ENCODE assay signal across 8 mouse cellular contexts in genomic region chr15:99651984-99652872, GRCm38 (mm10). TPM values are rescaled to one million over a fixed set of nuclear protein-coding genes. Genes with fewer than 3 reads are reported as not detected.
DNase-seq lines count a peak whose midpoint lies in the region; ATAC-seq lines count a peak whose summit lies in the region.

No protein-coding gene starts in this region.

- 61% methylated on average over 10 of the region's 10 CpGs for WGBS in lung, embryonic 15.5 days
- 67% methylated on average over 10 of the region's 10 CpGs for WGBS in limb, embryonic 15.5 days
- WGBS in neural tube, embryonic 15.5 days: 77% methylated on average over 10 of the region's 10 CpGs

- intact Hi-C loops in gastrocnemius, postnatal 36 days (cut with DNase I): no loop called here

- H3K27ac ChIP-seq in lung, embryonic 15.5 days: no peak overlapping the region
- H3K27ac ChIP-seq in limb, embryonic 15.5 days: no peak overlapping the region
- H3K27ac ChIP-seq in neural tube, embryonic 15.5 days (replicated peaks): 0 out of 2 replicates have a peak overlapping the region, but pooled peaks have one; percentile 9

- peaks cover 35% of the 10 kb centered on the region for H3K27me3 ChIP-seq in lung, embryonic 15.5 days
- peaks cover 46% of the 10 kb centered on the region for H3K27me3 ChIP-seq in limb, embryonic 15.5 days
- no peaks in the 10 kb centered on the region; the same call in 1 of the 2 replicates for H3K27me3 ChIP-seq in neural tube, embryonic 15.5 days (replicated peaks)

- no peak for DNase-seq in lung, postnatal 14 days
- DNase-seq in spleen, postnatal 14 days (ENCODE audit: low spot score in 2 of 2): no peak
- no peak for DNase-seq in gastrocnemius, postnatal 36 days
- no peak for DNase-seq in cerebellum, adult 11 months

- H3K9ac ChIP-seq in lung, embryonic 15.5 days: no peak overlapping the region
- H3K9ac ChIP-seq in limb, embryonic 15.5 days: no peak overlapping the region
- 0 out of 2 replicates have a peak overlapping the region, but pooled peaks have one; percentile 23 for H3K9ac ChIP-seq in neural tube, embryonic 15.5 days (replicated peaks)

- H3K9me3 ChIP-seq in lung, embryonic 15.5 days: no peaks in the 10 kb centered on the region
- H3K9me3 ChIP-seq in limb, embryonic 15.5 days: no peaks in the 10 kb centered on the region
- no peaks in the 10 kb centered on the region for H3K9me3 ChIP-seq in neural tube, embryonic 15.5 days (replicated peaks)

- H3K4me2 ChIP-seq in lung, embryonic 15.5 days: peak overlapping the region; percentile 77
- H3K4me2 ChIP-seq in limb, embryonic 15.5 days: peak overlapping the region; percentile 83
- H3K4me2 ChIP-seq in neural tube, embryonic 15.5 days: peak overlapping the region; percentile 94

- H3K4me1 ChIP-seq in lung, embryonic 15.5 days: peaks cover 38% of the 10 kb centered on the region
- peaks cover 39% of the 10 kb centered on the region for H3K4me1 ChIP-seq in limb, embryonic 15.5 days
- peaks cover 65% of the 10 kb centered on the region for H3K4me1 ChIP-seq in neural tube, embryonic 15.5 days

- H3K36me3 ChIP-seq in lung, embryonic 15.5 days: no peaks in the 10 kb centered on the region
- H3K36me3 ChIP-seq in limb, embryonic 15.5 days: no peaks in the 10 kb centered on the region
- no peaks in the 10 kb centered on the region for H3K36me3 ChIP-seq in neural tube, embryonic 15.5 days

- H3K4me3 ChIP-seq in lung, embryonic 15.5 days: peak overlapping the region; percentile 82
- peak overlapping the region; percentile 90 for H3K4me3 ChIP-seq in limb, embryonic 15.5 days
- peak overlapping the region; percentile 94 for H3K4me3 ChIP-seq in neural tube, embryonic 15.5 days (replicated peaks)

- ATAC-seq in lung, embryonic 15.5 days (ENCODE audit: borderline replicate concordance, extremely low read depth, low FRiP score, low TSS enrichment): no peak
- ATAC-seq in erythroid progenitor cell, adult 5-6 weeks (replicated peaks; ENCODE audit: low FRiP score, poor library complexity, severe bottlenecking): peak; percentile 54
- no peak for ATAC-seq in limb, embryonic 15.5 days (ENCODE audit: insufficient number of reproducible peaks, low FRiP score, low TSS enrichment, low read depth)
- no peak for ATAC-seq in neural tube, embryonic 15.5 days (ENCODE audit: low FRiP score)

RNA-seq across cellular contexts. Expression of gene Racgap1, which starts 0.8 kb away (rescaled TPM):
- polyA plus RNA-seq in lung, embryonic 15.5 days (2015; fragmentation: Nextera tagmentation; extraction: Ambion mirVana): 174 and 186 TPM in 2 replicates
- total RNA-seq in erythroid progenitor cell, adult 5-6 weeks (2015; ENCODE audit: low replicate concordance): 248 and 272 TPM in 2 replicates
- total RNA-seq in erythroid progenitor cell, adult 5-6 weeks (2017; ENCODE audit: low replicate concordance): 292 and 327 TPM in 2 replicates
- polyA plus RNA-seq in limb, embryonic 15.5 days (2015; fragmentation: Nextera tagmentation; extraction: Ambion mirVana): 105 and 106 TPM in 2 replicates
- 59.4 and 84.9 TPM in 2 replicates for polyA plus RNA-seq in neural tube, embryonic 15.5 days (2015; fragmentation: Nextera tagmentation; extraction: Ambion mirVana)
- 1 to 10 TPM; 1.9 to 2.4 TPM for total RNA-seq in gastrocnemius, postnatal 36 days (2021)

RNA-seq across cellular contexts. Expression of gene Asic1, which starts 17.9 kb away (rescaled TPM):
- polyA plus RNA-seq in lung, embryonic 15.5 days (2015; fragmentation: Nextera tagmentation; extraction: Ambion mirVana): 1.4 and 1.8 TPM in 2 replicates
- total RNA-seq in erythroid progenitor cell, adult 5-6 weeks (2015; ENCODE audit: low replicate concordance): not detected in 2 replicates
- not detected in 2 replicates for total RNA-seq in erythroid progenitor cell, adult 5-6 weeks (2017; ENCODE audit: low replicate concordance)
- 1.2 and 2.2 TPM in 2 replicates for polyA plus RNA-seq in limb, embryonic 15.5 days (2015; fragmentation: Nextera tagmentation; extraction: Ambion mirVana)
- polyA plus RNA-seq in neural tube, embryonic 15.5 days (2015; fragmentation: Nextera tagmentation; extraction: Ambion mirVana): 59.3 and 68.9 TPM in 2 replicates
- total RNA-seq in gastrocnemius, postnatal 36 days (2021): under 1 TPM; 0.10 TPM

RNA-seq across cellular contexts. Expression of gene Smarcd1, which starts 49.7 kb away (rescaled TPM):
- polyA plus RNA-seq in lung, embryonic 15.5 days (2015; fragmentation: Nextera tagmentation; extraction: Ambion mirVana): 41.1 and 50.7 TPM in 2 replicates
- 15.5 and 18.0 TPM in 2 replicates for total RNA-seq in erythroid progenitor cell, adult 5-6 weeks (2015; ENCODE audit: low replicate concordance)
- 5.3 and 9.7 TPM in 2 replicates for total RNA-seq in erythroid progenitor cell, adult 5-6 weeks (2017; ENCODE audit: low replicate concordance)
- polyA plus RNA-seq in limb, embryonic 15.5 days (2015; fragmentation: Nextera tagmentation; extraction: Ambion mirVana): 25.0 and 29.9 TPM in 2 replicates
- polyA plus RNA-seq in neural tube, embryonic 15.5 days (2015; fragmentation: Nextera tagmentation; extraction: Ambion mirVana): 80.2 and 91.5 TPM in 2 replicates
- total RNA-seq in gastrocnemius, postnatal 36 days (2021): 1 to 10 TPM; 5.5 to 6.1 TPM

RNA-seq across cellular contexts. Expression of gene Aqp6, which starts 51.0 kb away (rescaled TPM):
- not detected in 2 replicates for polyA plus RNA-seq in lung, embryonic 15.5 days (2015; fragmentation: Nextera tagmentation; extraction: Ambion mirVana)
- total RNA-seq in erythroid progenitor cell, adult 5-6 weeks (2015; ENCODE audit: low replicate concordance): not detected in 2 replicates
- total RNA-seq in erythroid progenitor cell, adult 5-6 weeks (2017; ENCODE audit: low replicate concordance): not detected in 2 replicates
- not detected in 2 replicates for polyA plus RNA-seq in limb, embryonic 15.5 days (2015; fragmentation: Nextera tagmentation; extraction: Ambion mirVana)
- 0.64 and 0.72 TPM in 2 replicates for polyA plus RNA-seq in neural tube, embryonic 15.5 days (2015; fragmentation: Nextera tagmentation; extraction: Ambion mirVana)
- total RNA-seq in gastrocnemius, postnatal 36 days (2021): not detected

RNA-seq across cellular contexts. Expression of gene Gm17349, which starts 53.1 kb away (rescaled TPM):
- polyA plus RNA-seq in lung, embryonic 15.5 days (2015; fragmentation: Nextera tagmentation; extraction: Ambion mirVana): not detected in 2 replicates
- not detected in 2 replicates for total RNA-seq in erythroid progenitor cell, adult 5-6 weeks (2015; ENCODE audit: low replicate concordance)
- not detected in 2 replicates for total RNA-seq in erythroid progenitor cell, adult 5-6 weeks (2017; ENCODE audit: low replicate concordance)
- polyA plus RNA-seq in limb, embryonic 15.5 days (2015; fragmentation: Nextera tagmentation; extraction: Ambion mirVana): not detected in 2 replicates
- not detected in 2 replicates for polyA plus RNA-seq in neural tube, embryonic 15.5 days (2015; fragmentation: Nextera tagmentation; extraction: Ambion mirVana)
- total RNA-seq in gastrocnemius, postnatal 36 days (2021): 1 to 10 TPM in 1 of 2 experiments, not detected in 1; 1.2 TPM

Comparison
In these comparisons a context has a peak if more than half of its experiments do, and no peak if none do; other contexts are left out.
1. RNA of gene Asic1, which starts 17.9 kb away (polyA plus RNA-seq): 59.3 to 68.9 TPM in neural tube, embryonic 15.5 days; 1.2 to 2.2 TPM in limb, embryonic 15.5 days and 1.4 to 1.8 TPM in lung, embryonic 15.5 days; every median in the first group is over 10 times any median in the second.
2. Peak in every context shown above with its lines, with median percentiles within 50 percentile points of each other: H3K4me2 ChIP-seq and H3K4me3 ChIP-seq.